Mouse (Mus musculus) granulocyte monocyte progenitor cell, adult 5-6 weeks (primary cell): ENCODE results near the gene Mef2d. TPM values are rescaled to one million over a fixed set of nuclear protein-coding genes. Genes with fewer than 3 reads are reported as not detected.

Source experiments
- ATAC-seq: replicated peaks from 2 replicates; pipeline ENCODE4 v1.8.0; 2016; ENCODE audit warnings: mild to moderate bottlenecking, moderate TSS enrichment, inconsistent platforms; ENCODE audit not compliant: poor library complexity, severe bottlenecking
- total RNA-seq, 2 experiments: library from RNA; stranded (forward) in 1 of 2; stranded (reverse) in 1 of 2; fragments of 200-712, 200-1000 nt in 1 of 2; fragments of >200 nt in 1 of 2; fragmentation: Nextera tagmentation in 1 of 2; gene quantifications; 2 replicates each; pipeline ENCODE4 v1.2.3; 2014 to 2017

Gene Mef2d
- 119 and 132 TPM in 2 replicates for total RNA-seq (2014; fragmentation: Nextera tagmentation)
- total RNA-seq (2017) = 42.4 and 52.4 TPM in 2 replicates

DNA sequence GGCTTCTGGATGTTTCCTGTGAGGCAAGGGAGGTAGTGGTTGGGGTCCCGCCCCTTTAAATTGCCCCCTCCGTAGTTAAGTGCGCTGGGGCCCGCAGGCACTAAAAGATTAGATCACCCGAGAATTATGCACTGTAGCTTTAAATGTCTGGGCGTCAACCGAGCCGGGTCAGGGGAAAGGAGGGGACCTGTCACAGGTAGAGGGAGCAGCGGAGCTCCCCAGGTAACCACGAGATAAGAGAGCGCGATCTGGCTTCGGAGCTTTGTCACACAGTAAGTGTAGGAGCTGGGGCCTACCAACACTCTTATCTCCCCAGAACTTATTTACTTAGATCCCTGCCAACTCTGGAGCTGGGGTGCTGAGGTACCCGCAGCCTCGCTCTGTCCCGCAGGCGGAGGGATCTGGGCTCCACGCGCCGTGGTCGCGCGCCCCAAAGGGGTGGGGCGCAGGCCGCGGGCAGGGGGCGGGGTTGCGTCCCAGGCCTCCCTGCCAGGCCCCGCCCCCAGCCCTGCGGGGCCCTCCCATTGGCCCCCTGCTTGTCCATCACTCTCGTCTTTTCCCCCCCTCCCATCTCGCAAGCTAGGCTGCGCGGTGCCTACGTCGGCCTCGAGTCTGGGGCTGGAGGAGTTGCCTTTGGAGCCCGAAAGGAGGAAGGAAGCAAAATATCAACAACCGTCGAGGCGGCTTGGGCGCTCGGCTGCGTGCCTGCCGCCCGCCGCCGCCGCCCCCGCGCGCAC lies at the start of gene Mef2d:
Gene Mef2d (plus strand): TSS at position 586 of the 737 bp plus-strand sequence.
- ATAC-seq = peak; percentile 59

DNA sequence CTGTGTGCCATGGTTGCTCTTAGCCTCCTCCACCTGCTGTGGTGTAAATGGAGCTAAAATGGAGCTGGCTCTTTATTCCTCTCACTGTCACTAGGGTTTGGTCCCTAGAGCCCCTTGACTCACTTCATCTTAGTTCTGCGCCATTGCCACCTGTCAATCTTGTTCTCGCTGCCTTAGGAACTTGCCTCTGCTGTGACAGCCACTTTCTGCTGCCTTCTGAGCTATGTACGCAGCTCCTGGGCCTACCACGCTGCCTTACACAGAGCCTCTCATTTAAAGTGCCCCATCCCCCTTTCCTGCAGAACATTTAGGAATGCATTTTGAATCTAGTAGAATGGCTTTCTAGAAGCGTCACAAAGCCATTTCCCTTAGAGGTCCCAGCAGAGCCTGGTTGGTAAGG lies 48.0 kb upstream of the Mef2d start:
- no peak for ATAC-seq

- no peak for ATAC-seq
Observed at GRCm38 (mm10) chr3:88097666-88098065, 44.5 kb upstream of the Mef2d start.

DNA sequence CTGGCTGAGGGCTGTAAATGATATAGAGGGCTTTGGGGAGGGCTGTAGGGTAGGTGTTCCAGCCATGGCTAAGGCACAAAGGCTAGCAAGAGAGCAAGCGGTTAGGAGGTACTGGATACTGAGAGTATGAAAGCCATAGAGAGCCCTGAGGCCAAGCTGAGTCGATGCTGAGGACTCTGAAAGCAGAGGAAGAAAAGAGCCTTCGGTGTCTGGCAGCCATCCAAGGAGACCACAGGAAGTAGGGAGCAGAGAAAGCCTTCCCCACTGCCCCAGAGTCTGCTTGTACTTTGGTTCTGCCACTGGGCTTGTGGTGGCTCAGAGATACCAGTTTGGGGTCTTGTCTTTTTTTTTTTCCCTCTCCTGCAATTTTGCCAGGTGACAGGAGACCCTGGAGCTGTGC lies 41.9 kb upstream of the Mef2d start:
- no peak for ATAC-seq

GRCm38 (mm10) chr3:88101736-88102135 lies 40.4 kb upstream of the Mef2d start:
- ATAC-seq = no peak

- no peak for ATAC-seq
Observed at GRCm38 (mm10) chr3:88102196-88102595, 40.0 kb upstream of the Mef2d start.

DNA sequence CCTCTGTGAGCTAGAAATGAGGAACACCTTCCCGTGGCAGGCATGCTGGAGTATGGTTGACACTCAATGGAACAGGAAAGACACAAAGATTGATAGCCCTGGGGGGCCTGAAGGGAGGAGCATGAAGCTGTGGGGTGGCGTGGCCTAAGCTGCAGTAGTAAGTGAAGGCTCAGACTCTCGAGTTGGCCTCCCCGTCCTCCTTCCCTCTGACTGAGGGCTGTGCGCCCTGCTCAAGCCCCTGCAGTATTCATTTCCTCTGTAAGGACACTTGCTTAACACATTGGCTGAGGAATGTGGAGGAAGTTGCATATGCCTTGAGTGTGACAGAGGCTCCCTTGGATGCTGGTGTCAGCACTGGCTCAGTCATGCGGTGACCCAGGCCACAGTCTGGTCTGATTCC lies 39.6 kb upstream of the Mef2d start:
- peak; percentile 87 for ATAC-seq

DNA sequence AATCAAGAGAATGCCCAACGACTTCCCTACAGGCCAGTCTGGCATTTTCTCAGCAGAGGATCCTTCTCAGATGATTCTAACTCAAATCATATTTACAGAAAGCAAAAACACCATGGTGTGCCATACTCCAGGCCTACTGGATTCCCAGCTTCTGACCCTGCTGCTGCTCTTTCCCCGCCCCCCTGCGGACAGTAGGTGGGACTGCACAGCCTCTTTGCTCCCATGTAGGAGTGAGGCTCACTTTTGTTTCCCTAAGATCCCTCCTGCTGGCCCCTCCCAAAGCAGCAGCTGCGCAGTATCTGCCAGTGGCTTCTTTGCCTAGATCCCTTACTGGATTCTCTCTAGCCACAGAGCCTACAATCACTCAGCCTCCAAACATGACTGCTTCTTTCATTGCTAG lies 36.0 kb upstream of the Mef2d start:
- ATAC-seq = no peak

DNA sequence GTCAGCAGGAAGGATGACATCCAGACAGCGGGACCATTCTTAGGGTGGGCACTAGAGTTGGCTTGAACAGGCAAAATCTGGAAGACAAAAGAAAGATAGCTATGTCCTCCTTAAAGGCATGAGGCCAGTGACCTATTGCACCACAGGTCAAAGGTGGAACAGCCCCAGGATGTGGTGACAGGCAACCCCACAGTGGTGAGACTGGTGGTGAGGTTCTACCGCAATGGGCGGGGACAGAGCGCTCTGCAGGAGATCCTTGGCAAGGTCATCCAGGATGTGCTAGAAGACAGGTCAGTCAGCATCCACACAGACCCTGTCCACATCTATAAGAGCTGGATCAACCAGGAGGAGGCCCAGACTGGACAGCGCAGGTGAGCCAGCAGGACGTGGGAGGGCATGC lies 33.0 kb upstream of the Mef2d start:
- no peak for ATAC-seq

DNA sequence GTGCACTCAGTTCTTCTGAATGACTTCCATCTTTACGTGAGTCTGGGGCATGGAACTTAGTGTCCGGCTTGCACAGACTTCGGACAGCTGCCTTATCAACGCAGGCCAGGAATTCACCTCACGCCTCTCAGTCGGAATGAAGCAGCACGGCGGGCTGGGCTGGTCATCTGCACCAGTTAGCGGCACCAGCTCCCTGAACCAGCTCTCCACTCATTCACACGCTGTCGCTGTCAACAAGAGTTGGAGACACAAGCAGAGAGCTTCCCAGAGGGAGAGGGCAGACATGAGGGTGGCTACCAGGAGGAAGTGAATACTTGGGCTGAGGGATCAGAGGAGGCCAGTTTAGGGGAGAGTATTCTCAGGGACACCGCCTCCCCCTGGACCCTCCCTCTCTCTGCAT lies 27.8 kb upstream of the Mef2d start:
- no peak for ATAC-seq

DNA sequence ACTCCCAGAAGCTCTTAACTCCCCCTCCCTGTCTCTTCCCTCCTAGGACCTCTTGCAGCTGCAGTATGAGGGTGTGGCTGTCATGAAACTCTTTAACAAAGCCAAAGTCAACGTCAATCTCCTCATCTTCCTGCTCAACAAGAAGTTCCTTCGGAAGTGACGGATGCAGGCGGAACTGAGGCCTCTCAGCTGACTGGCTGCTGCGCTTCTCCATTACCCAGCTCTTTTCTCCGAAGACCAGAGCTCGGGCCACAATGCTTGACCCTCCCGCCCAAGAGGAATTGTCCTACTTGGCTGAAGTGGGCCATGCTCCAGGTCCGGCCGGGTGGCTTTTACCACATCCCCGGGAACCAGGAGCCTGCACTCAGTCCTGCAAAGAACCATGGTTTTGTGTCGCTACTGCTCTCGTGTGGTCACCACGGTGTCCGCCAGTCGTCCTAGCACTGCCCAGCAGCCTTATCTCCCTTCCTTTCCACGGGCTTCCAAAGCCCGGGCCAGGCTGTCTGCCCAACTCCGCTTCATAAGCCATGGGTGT lies 22.0 kb upstream of the Mef2d start:
- no peak for ATAC-seq

- no peak for ATAC-seq
Observed at GRCm38 (mm10) chr3:88121164-88122131, 20.7 kb upstream of the Mef2d start.

- no peak for ATAC-seq
Observed at GRCm38 (mm10) chr3:88125195-88125594, 17.0 kb upstream of the Mef2d start.

- no peak for ATAC-seq
Observed at GRCm38 (mm10) chr3:88126181-88126580, 16.0 kb upstream of the Mef2d start.

DNA sequence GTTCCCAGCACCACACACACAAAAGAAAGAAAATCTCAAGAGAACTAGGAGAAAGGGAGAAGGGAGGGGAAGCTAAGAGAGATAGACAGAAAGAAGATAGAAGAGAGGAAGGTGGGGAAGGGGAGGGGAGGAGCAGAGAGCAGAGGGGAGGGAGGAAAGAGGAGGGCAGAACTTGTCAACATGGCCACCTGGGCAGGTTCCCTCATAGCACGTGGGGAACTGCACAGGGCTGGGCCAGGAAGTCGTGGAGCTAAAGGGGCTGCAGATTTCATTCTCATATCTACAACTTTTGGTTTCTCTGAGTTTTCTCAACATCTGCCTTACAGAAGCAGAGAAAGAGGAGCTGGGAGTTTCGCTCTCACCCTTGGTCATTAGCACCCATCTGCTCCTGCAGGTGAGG lies 14.5 kb upstream of the Mef2d start:
- ATAC-seq = no peak

GRCm38 (mm10) chr3:88128056-88128455 lies 14.1 kb upstream of the Mef2d start:
- no peak for ATAC-seq

- ATAC-seq = no peak
Observed at GRCm38 (mm10) chr3:88129006-88129405, 13.2 kb upstream of the Mef2d start.

GRCm38 (mm10) chr3:88131071-88131470 lies 11.1 kb upstream of the Mef2d start:
- no peak for ATAC-seq

- no peak for ATAC-seq
Observed at GRCm38 (mm10) chr3:88132492-88132891, 9.7 kb upstream of the Mef2d start.

DNA sequence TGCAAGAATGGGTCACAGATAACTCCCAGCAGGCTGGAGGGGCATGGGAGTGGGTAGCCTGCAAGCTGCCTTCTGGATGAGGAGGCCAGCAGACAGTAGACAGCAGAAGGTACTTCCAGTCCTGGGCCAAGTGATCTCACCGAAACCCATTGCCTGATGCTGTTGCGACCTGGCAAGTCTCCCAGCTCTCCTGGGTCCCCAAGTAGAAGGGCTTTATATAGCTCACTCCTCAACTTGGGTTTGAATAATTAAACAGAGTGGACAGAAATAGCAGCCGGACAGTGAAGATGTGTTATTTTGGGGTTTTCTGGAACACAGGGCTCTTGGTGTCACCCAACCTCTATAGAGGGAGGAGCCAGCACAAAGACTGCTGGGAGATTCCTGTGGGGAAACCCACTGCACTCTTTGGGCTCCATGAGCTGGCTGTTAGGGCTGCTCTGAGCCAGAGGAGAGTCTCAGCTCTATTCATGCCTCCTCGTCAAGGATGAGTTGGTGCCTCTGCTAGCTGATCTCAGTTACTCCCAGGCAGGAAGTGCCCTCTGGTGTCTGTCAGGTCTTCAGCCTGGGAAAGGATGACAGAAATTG lies 8.9 kb upstream of the Mef2d start:
- no peak for ATAC-seq

- ATAC-seq = no peak
Observed at GRCm38 (mm10) chr3:88136346-88136745, 5.8 kb upstream of the Mef2d start.
